Mouse (Mus musculus) lung, embryonic 14.5 days (tissue): ENCODE results near the gene Fam241a. TPM values are rescaled to one million over a fixed set of nuclear protein-coding genes. Genes with fewer than 3 reads are reported as not detected.

Source experiments
- ATAC-seq: fragments of 200-750 bp; cut with Nextera tagmentation; 2 replicates; pipeline ENCODE4 v1.8.0; 2017; ENCODE audit warnings: mild to moderate bottlenecking, moderate TSS enrichment, moderate library complexity; ENCODE audit not compliant: insufficient read depth
- DNase-seq: peaks from one replicate; pipeline ENCODE4 v3.0.0-alpha.2; 2015
- H3K27ac ChIP-seq: fragments of 300-500 bp; sonication (generic); 2 replicates; pipeline ENCODE4 v1.5.1; 2014; ENCODE audit warnings: low read depth, mild to moderate bottlenecking, moderate library complexity
- H3K27me3 ChIP-seq: fragments of 300-500 bp; sonication (generic); 2 replicates; pipeline ENCODE4 v1.6.1; 2014; ENCODE audit warnings: low read length, control low read depth; ENCODE audit not compliant: insufficient read depth
- H3K36me3 ChIP-seq: fragments of 300-500 bp; sonication (generic); 2 replicates; pipeline ENCODE4 v1.6.1; 2014; ENCODE audit warnings: control low read depth; ENCODE audit not compliant: insufficient read depth
- H3K4me1 ChIP-seq: fragments of 300-500 bp; sonication (generic); 2 replicates; pipeline ENCODE4 v1.6.1; 2014; ENCODE audit warnings: antibody characterized with exemption, control low read depth; ENCODE audit not compliant: insufficient read depth
- H3K4me2 ChIP-seq: fragments of 300-500 bp; sonication (generic); 2 replicates; pipeline ENCODE4 v1.6.1; 2014; ENCODE audit warnings: mild to moderate bottlenecking
- H3K4me3 ChIP-seq: fragments of 300-500 bp; sonication (generic); 2 replicates; pipeline ENCODE4 v1.5.1; 2014; ENCODE audit warnings: low read depth, low read length
- H3K9ac ChIP-seq: fragments of 300-500 bp; sonication (generic); 2 replicates; pipeline ENCODE4 v1.6.1; 2014
- H3K9me3 ChIP-seq: fragments of 300-500 bp; sonication (generic); 2 replicates; pipeline ENCODE4 v1.6.1; 2016; ENCODE audit warnings: low read depth, low read length, control low read depth
- CTCF ChIP-seq: IDR thresholded peaks from 2 replicates; pipeline ENCODE4 v1.5.1; 2016; ENCODE audit warnings: antibody characterized with exemption, low read depth
- WGBS: fragments of 180-500 bp; shearing (Covaris S2); extraction: QIAGEN DNeasy Blood & Tissue Kit; methylation state at CpG from one replicate; pipeline ENCODE4 v1.1.7; 2014; 5-methylcytosine and 5-hydroxymethylcytosine counted together
- polyA plus RNA-seq: library from polyadenylated mRNA; unstranded; fragments of >200 nt; fragmentation: Nextera tagmentation; extraction: Ambion mirVana; gene quantifications from 2 replicates; pipeline ENCODE4 v1.2.1, GENCODE M21; 2014

Fam241a gene
- polyA plus RNA-seq, 1 experiment from 2014 or later, result 6.6 TPM

- Histone ChIP-seq H3K9me3 (no peaks in the 10 kb centered on the region), H3K9ac (peak overlapping the region; percentile 86), H3K27me3 (no peaks in the 10 kb centered on the region), H3K4me2 (peak overlapping the region; percentile 91), H3K36me3 (0 out of 2 replicates have a peak, but pooled peaks cover 2% of the 10 kb centered on the region), H3K4me1 (peaks cover 5% of the 10 kb centered on the region; the same call in 1 of the 2 replicates), H3K4me3 (peak overlapping the region; percentile 85), H3K27ac (peak overlapping the region; percentile 96)
- TF ChIP-seq CTCF, result no peak
- under 1% methylated on average over 17 of the region's 17 CpGs for WGBS
- DNase-seq (peak; percentile 26), ATAC-seq (0 out of 2 replicates have a peak, but pooled peaks have one; percentile 0)
These were observed 59.3 kb downstream of the Fam241a start for GRCm38 (mm10) chr3:127836798-127837153.

GRCm38 (mm10) chr3:127835594-127835993 is 60.5 kb downstream of the Fam241a start:
- H3K27me3 ChIP-seq, result no peaks in the 10 kb centered on the region
- H3K36me3 ChIP-seq, result 0 out of 2 replicates have a peak, but pooled peaks cover 6% of the 10 kb centered on the region
- no peak overlapping the region for H3K4me3 ChIP-seq
- TF ChIP-seq CTCF, result no peak
- H3K9me3 ChIP-seq, result no peaks in the 10 kb centered on the region
- ATAC-seq (no peak), DNase-seq (no peak)
- H3K27ac ChIP-seq, result no peak overlapping the region
- peak overlapping the region; percentile 91 for H3K4me2 ChIP-seq
- no peak overlapping the region for H3K9ac ChIP-seq
- H3K4me1 ChIP-seq, result peaks cover 5% of the 10 kb centered on the region; the same call in 1 of the 2 replicates
- 81% methylated on average over 6 of the region's 6 CpGs for WGBS

DNA sequence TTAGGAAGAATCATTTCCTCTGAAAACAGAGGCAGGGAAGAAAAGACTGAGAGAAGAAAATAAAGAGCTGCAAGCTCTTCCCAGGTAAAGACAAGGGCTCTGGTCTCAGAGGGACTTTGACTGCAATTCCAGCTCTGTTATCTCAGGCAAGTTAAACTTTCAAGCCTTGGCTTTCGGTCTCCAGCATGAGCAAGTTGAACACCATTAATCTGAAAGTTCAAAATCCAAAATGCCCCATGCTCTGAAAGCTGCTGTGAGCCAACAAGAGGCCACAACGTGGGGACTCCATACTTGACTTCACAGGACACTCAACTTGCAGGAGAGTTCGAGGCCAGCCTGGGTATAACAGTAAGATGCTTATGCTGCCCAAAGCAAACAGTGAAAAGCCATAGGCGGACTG is 62.1 kb downstream of the Fam241a start:
- Histone ChIP-seq H3K4me1 (peaks cover 5% of the 10 kb centered on the region; the same call in 1 of the 2 replicates), H3K27ac (no peak overlapping the region), H3K27me3 (no peaks in the 10 kb centered on the region), H3K9me3 (no peaks in the 10 kb centered on the region), H3K4me2 (no peak overlapping the region), H3K36me3 (0 out of 2 replicates have a peak, but pooled peaks cover 6% of the 10 kb centered on the region), H3K9ac (no peak overlapping the region), H3K4me3 (no peak overlapping the region)
- DNase-seq (no peak), ATAC-seq (no peak)
- 77% methylated on average over 4 of the region's 4 CpGs for WGBS
- TF ChIP-seq CTCF, result no peak

GRCm38 (mm10) chr3:127831079-127831478 is 65.0 kb downstream of the Fam241a start:
- Histone ChIP-seq H3K36me3 (0 out of 2 replicates have a peak, but pooled peaks cover 6% of the 10 kb centered on the region), H3K27ac (no peak overlapping the region), H3K9ac (no peak overlapping the region), H3K27me3 (no peaks in the 10 kb centered on the region), H3K9me3 (no peaks in the 10 kb centered on the region), H3K4me1 (peaks cover 2% of the 10 kb centered on the region; the same call in 1 of the 2 replicates), H3K4me3 (no peak overlapping the region), H3K4me2 (no peak overlapping the region)
- DNase-seq (no peak), ATAC-seq (no peak)
- TF ChIP-seq CTCF, result no peak
- 47% methylated on average over 6 of the region's 6 CpGs for WGBS

DNA sequence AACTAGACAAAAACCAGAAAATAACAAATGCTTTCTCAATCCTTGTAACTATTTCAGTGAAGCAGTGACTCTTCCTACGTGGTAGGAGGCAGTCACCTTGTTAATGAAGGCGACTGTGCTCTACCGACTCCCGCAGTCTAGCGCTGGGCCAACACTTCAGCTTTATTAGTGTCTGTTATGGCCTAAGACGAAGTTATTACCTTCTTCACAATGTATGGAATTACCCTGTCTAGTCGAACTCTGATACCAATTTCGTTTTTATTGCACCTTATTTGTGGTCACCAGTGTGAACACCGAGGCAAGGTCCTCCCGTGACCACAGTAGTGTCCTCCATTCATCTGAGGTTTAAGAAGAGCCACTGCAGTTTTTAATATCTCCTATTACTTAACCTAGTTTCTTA is 65.9 kb downstream of the Fam241a start:
- H3K4me3 ChIP-seq, result no peak overlapping the region

GRCm38 (mm10) chr3:127827123-127827522 is 69.0 kb downstream of the Fam241a start:
- peak; percentile 94 for ATAC-seq

More for the DNA sequence above, 65.9 kb downstream of the Fam241a start:
- H3K4me2 ChIP-seq, result no peak overlapping the region
- WGBS, result 93% methylated on average over 10 of the region's 10 CpGs
- H3K9ac ChIP-seq, result no peak overlapping the region
- no peaks in the 10 kb centered on the region; the same call in 1 of the 2 replicates for H3K4me1 ChIP-seq
- ATAC-seq (no peak), DNase-seq (no peak)
- no peaks in the 10 kb centered on the region for H3K27me3 ChIP-seq
- no peaks in the 10 kb centered on the region for H3K9me3 ChIP-seq
- 0 out of 2 replicates have a peak, but pooled peaks cover 6% of the 10 kb centered on the region for H3K36me3 ChIP-seq
- no peak overlapping the region for H3K27ac ChIP-seq
- TF ChIP-seq CTCF, result no peak

GRCm38 (mm10) chr3:127826503-127826902 is 69.6 kb downstream of the Fam241a start:
- H3K27me3 ChIP-seq, result no peaks in the 10 kb centered on the region
- H3K4me2 ChIP-seq, result no peak overlapping the region
- ATAC-seq (peak; percentile 51; the same call in 1 of the 2 replicates), DNase-seq (peak; percentile 11)
- no peaks in the 10 kb centered on the region for H3K9me3 ChIP-seq
- no peak overlapping the region for H3K4me3 ChIP-seq
- no peak for TF ChIP-seq CTCF
- H3K4me1 ChIP-seq, result no peaks in the 10 kb centered on the region; the same call in 1 of the 2 replicates
- no peak overlapping the region for H3K9ac ChIP-seq
- H3K36me3 ChIP-seq, result peaks cover 13% of the 10 kb centered on the region
- H3K27ac ChIP-seq, result peak overlapping the region; percentile 51; the same call in 1 of the 2 replicates
- WGBS, result 74% methylated on average over 7 of the region's 7 CpGs

More at GRCm38 (mm10) chr3:127827123-127827522, 69.0 kb downstream of the Fam241a start:
- TF ChIP-seq CTCF, result no peak
- H3K27me3 ChIP-seq, result no peaks in the 10 kb centered on the region
- H3K4me1 ChIP-seq, result no peaks in the 10 kb centered on the region; the same call in 1 of the 2 replicates
- peak; percentile 80 for DNase-seq
- no peaks in the 10 kb centered on the region for H3K9me3 ChIP-seq
- 22% methylated on average over 7 of the region's 7 CpGs for WGBS
- peaks cover 8% of the 10 kb centered on the region for H3K36me3 ChIP-seq
- no peak overlapping the region for H3K4me3 ChIP-seq
- no peak overlapping the region for H3K4me2 ChIP-seq
- no peak overlapping the region for H3K9ac ChIP-seq
- 0 out of 2 replicates have a peak overlapping the region, but pooled peaks have one; percentile 51 for H3K27ac ChIP-seq
